Mouse (Mus musculus): Measurements from ENCODE around the gene 1700057G04Rik. TPM values are rescaled to one million over a fixed set of nuclear protein-coding genes. Genes with fewer than 3 reads are reported as not detected.

Gene 1700057G04Rik
- polyA plus RNA-seq, 1 experiment, result not detected

GRCm38 (mm10) chr9:92383415-92383814, 74.2 kb downstream of the 1700057G04Rik start:
- no peaks in the 10 kb centered on the region for H3K4me1 ChIP-seq (ENCODE audit: control insufficient read depth, insufficient read depth, insufficient read length, low read length)
- no peaks in the 10 kb centered on the region for H3K36me3 ChIP-seq (ENCODE audit: control insufficient read depth, insufficient read depth, low read length)
- H3K4me3 ChIP-seq (ENCODE audit: low read depth, low read length), result no peak overlapping the region
- H3K27me3 ChIP-seq (ENCODE audit: control insufficient read depth, insufficient read depth, low read length), result no peaks in the 10 kb centered on the region; the same call in 1 of the 2 replicates
- WGBS, result 52% methylated on average over 3 of the region's 3 CpGs
- H3K27ac ChIP-seq (ENCODE audit: insufficient read depth, low read depth, low read length), result no peak overlapping the region; the same call in 1 of the 2 replicates
- TF ChIP-seq POLR2A (IDR thresholded peaks at IDR 0.05; ENCODE audit: low read depth, low read length), result no peak
- TF ChIP-seq CTCF (IDR thresholded peaks at IDR 0.05; ENCODE audit: extremely low read depth, insufficient read length, insufficient replicate concordance, low read depth, low read length), result no peak

DNA sequence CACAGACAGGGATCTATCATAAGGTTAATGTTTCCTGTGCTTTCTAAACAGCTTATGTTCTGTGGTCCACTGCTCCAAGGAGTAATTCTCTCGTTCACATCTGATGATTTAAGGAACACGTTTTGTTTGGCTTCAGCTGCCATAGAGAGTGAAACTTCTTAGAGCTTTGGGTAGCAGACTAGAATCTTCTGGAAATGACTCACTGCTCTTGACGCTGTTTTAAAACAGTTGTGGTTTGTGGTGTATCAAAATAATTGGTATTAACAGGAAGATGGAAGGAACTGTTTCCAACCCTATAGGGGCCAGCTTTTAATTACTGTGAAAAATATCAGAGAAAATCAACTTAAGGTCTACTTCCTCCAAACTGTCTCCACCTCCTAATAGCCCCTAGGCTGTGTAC, 75.2 kb downstream of the 1700057G04Rik start:
- 59% methylated on average over 3 of the region's 3 CpGs for WGBS
- Histone ChIP-seq H3K27ac (ENCODE audit: insufficient read depth, low read depth, low read length) (no peak overlapping the region), H3K36me3 (ENCODE audit: control insufficient read depth, insufficient read depth, low read length) (no peaks in the 10 kb centered on the region), H3K27me3 (ENCODE audit: control insufficient read depth, insufficient read depth, low read length) (no peaks in the 10 kb centered on the region; the same call in 1 of the 2 replicates), H3K4me1 (ENCODE audit: control insufficient read depth, insufficient read depth, insufficient read length, low read length) (no peaks in the 10 kb centered on the region), H3K4me3 (ENCODE audit: low read depth, low read length) (no peak overlapping the region)
- no peak for TF ChIP-seq CTCF (IDR thresholded peaks at IDR 0.05; ENCODE audit: extremely low read depth, insufficient read length, insufficient replicate concordance, low read depth, low read length)
- TF ChIP-seq POLR2A (IDR thresholded peaks at IDR 0.05; ENCODE audit: low read depth, low read length), result no peak

GRCm38 (mm10) chr9:92385831-92386230, 76.7 kb downstream of the 1700057G04Rik start:
- H3K27me3 ChIP-seq (ENCODE audit: control insufficient read depth, insufficient read depth, low read length), result no peaks in the 10 kb centered on the region; the same call in 1 of the 2 replicates
- H3K4me3 ChIP-seq (ENCODE audit: low read depth, low read length), result no peak overlapping the region
- WGBS, result 29% methylated on average over 1 of the region's 1 CpGs
- H3K27ac ChIP-seq (ENCODE audit: insufficient read depth, low read depth, low read length), result no peak overlapping the region
- no peaks in the 10 kb centered on the region for H3K4me1 ChIP-seq (ENCODE audit: control insufficient read depth, insufficient read depth, insufficient read length, low read length)
- TF ChIP-seq POLR2A (IDR thresholded peaks at IDR 0.05; ENCODE audit: low read depth, low read length) (no peak), CTCF (IDR thresholded peaks at IDR 0.05; ENCODE audit: extremely low read depth, insufficient read length, insufficient replicate concordance, low read depth, low read length) (no peak)
- H3K36me3 ChIP-seq (ENCODE audit: control insufficient read depth, insufficient read depth, low read length), result no peaks in the 10 kb centered on the region

DNA sequence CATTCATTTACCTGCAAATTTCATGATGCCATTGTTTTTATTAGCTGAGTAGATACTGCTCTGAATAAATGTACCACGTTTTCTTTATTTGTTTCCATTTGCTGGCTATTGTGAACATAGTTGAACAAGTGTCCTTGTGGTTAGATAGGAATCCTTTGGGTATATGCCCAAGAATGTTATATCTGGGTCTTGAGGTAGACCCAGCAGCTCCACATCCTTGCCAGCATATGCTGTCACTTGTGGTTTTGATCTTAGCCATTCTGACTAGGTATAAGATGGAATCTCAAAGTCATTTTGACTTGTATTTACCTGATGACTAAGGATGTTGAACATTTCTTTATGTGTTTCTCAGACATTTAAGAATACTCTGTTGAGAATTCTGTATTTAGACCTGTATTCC, 77.7 kb downstream of the 1700057G04Rik start:
- Histone ChIP-seq H3K27ac (ENCODE audit: insufficient read depth, low read depth, low read length) (no peak overlapping the region), H3K27me3 (ENCODE audit: control insufficient read depth, insufficient read depth, low read length) (no peaks in the 10 kb centered on the region; the same call in 1 of the 2 replicates), H3K36me3 (ENCODE audit: control insufficient read depth, insufficient read depth, low read length) (no peaks in the 10 kb centered on the region), H3K4me1 (ENCODE audit: control insufficient read depth, insufficient read depth, insufficient read length, low read length) (no peaks in the 10 kb centered on the region), H3K4me3 (ENCODE audit: low read depth, low read length) (no peak overlapping the region)
- 69% methylated on average over 1 of the region's 1 CpGs for WGBS
- TF ChIP-seq CTCF (IDR thresholded peaks at IDR 0.05; ENCODE audit: extremely low read depth, insufficient read length, insufficient replicate concordance, low read depth, low read length), result no peak
- TF ChIP-seq POLR2A (IDR thresholded peaks at IDR 0.05; ENCODE audit: low read depth, low read length), result no peak

GRCm38 (mm10) chr9:92387404-92387803, 78.2 kb downstream of the 1700057G04Rik start:
- Histone ChIP-seq H3K4me1 (ENCODE audit: control insufficient read depth, insufficient read depth, insufficient read length, low read length) (no peaks in the 10 kb centered on the region), H3K27me3 (ENCODE audit: control insufficient read depth, insufficient read depth, low read length) (no peaks in the 10 kb centered on the region; the same call in 1 of the 2 replicates), H3K4me3 (ENCODE audit: low read depth, low read length) (no peak overlapping the region), H3K36me3 (ENCODE audit: control insufficient read depth, insufficient read depth, low read length) (no peaks in the 10 kb centered on the region), H3K27ac (ENCODE audit: insufficient read depth, low read depth, low read length) (no peak overlapping the region)
- WGBS, result 90% methylated on average over 1 of the region's 1 CpGs
- no peak for TF ChIP-seq CTCF (IDR thresholded peaks at IDR 0.05; ENCODE audit: extremely low read depth, insufficient read length, insufficient replicate concordance, low read depth, low read length)

- WGBS, result 85% methylated on average over 5 of the region's 5 CpGs
- TF ChIP-seq CTCF (IDR thresholded peaks at IDR 0.05; ENCODE audit: extremely low read depth, insufficient read length, insufficient replicate concordance, low read depth, low read length) (no peak), POLR2A (IDR thresholded peaks at IDR 0.05; ENCODE audit: low read depth, low read length) (no peak)
- Histone ChIP-seq H3K4me3 (ENCODE audit: low read depth, low read length) (no peak overlapping the region), H3K36me3 (ENCODE audit: control insufficient read depth, insufficient read depth, low read length) (no peaks in the 10 kb centered on the region), H3K27me3 (ENCODE audit: control insufficient read depth, insufficient read depth, low read length) (no peaks in the 10 kb centered on the region), H3K27ac (ENCODE audit: insufficient read depth, low read depth, low read length) (no peak overlapping the region), H3K4me1 (ENCODE audit: control insufficient read depth, insufficient read depth, insufficient read length, low read length) (no peaks in the 10 kb centered on the region)
Measured at GRCm38 (mm10) chr9:92402628-92403027, 93.5 kb downstream of the 1700057G04Rik start.

Other genes starting within 250 kb of the 1700057G04Rik start
- gene Plscr5, start 116.4 kb upstream of the 1700057G04Rik start, polyA plus RNA-seq (2012; rRNA removed), result not detected in 2 replicates
- 8.1 and 14.0 TPM in 2 replicates for gene Plscr1, start 59.6 kb upstream of the 1700057G04Rik start, polyA plus RNA-seq (2012; rRNA removed)
- gene Plscr2, start 33.8 kb upstream of the 1700057G04Rik start, polyA plus RNA-seq (2012; rRNA removed), result 0.80 and 1.0 TPM in 2 replicates
- gene Plscr4, start 148.0 kb downstream of the 1700057G04Rik start, polyA plus RNA-seq (2012; rRNA removed), result 1.1 and 1.4 TPM in 2 replicates
- 0.47 and 0.56 TPM in 2 replicates for gene Plod2, start 232.8 kb downstream of the 1700057G04Rik start, polyA plus RNA-seq (2012; rRNA removed)

Measured in small intestine, adult 2 months (tissue).